Mouse (Mus musculus): ENCODE results near the gene Neu1. TPM values are rescaled to one million over a fixed set of nuclear protein-coding genes. Genes with fewer than 3 reads are reported as not detected.

Gene Neu1
- 18.1 and 33.6 TPM in 2 replicates for polyA plus RNA-seq (2011; ENCODE audit: insufficient read depth, insufficient read length, low replicate concordance, missing spikeins)

GRCm38 (mm10) chr17:34931061-34931734 is at the start of gene Neu1:
TSS of gene Neu1 (plus strand) at chr17:34931253.
- peak within 1 kb of the TSS; percentile 89 for H3K4me3 ChIP-seq (replicated peaks; ENCODE audit: control insufficient read depth, low read depth, low read length)
- TF ChIP-seq CTCF (IDR thresholded peaks at IDR 0.05; ENCODE audit: control insufficient read depth, insufficient read depth, low read length) (peak; percentile 65), POLR2A (IDR thresholded peaks at IDR 0.05; ENCODE audit: borderline replicate concordance, control insufficient read depth, low read depth, low read length) (peak; percentile 87)
- under 1% methylated on average over 38 of the region's 38 CpGs for WGBS
- H3K4me1 ChIP-seq (ENCODE audit: control insufficient read depth, insufficient read depth, low read length), result peaks cover 7% of the 10 kb centered on the region; the same call in 1 of the 2 replicates
- peak within 1 kb of the TSS; percentile 57 for H3K27ac ChIP-seq (ENCODE audit: control insufficient read depth, insufficient read depth, low read depth, low read length, poor library complexity)

DNA sequence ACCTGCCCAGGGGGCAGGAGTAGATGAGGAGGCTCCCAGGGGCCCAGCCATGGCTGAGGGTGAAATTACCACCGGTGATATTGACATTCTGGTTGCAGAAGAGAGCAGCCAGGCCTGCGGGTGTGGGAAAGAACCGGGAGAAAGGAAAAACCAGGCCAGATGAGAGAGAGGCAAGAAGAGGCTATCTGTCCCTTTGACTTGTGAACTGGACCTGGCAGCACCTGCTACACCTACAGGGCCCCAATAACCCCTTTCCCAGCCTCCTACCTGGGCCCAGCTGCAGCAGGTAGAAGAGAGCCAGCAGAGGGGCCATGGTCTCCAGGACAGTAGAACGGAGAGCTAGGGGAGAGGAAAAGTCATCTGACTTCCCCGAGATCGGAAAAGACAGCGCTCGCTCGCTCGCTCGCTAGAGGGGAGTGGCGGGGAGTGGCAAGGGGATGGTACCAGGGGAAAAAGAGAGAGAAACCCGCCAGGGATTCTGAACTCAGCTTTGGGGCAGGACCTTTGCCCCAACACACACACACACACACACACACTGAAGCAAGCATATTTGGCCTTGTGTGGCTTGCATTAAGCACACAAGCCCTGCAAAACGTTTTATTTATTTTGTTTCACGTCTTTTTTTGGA is 49.3 kb upstream of the Neu1 start, which contains the start of gene Gm20547:
Gm20547 (minus strand) TSS at position 360 of the 628 bp plus-strand sequence.
- Histone ChIP-seq H3K27ac (ENCODE audit: control insufficient read depth, insufficient read depth, low read depth, low read length, poor library complexity) (no peak within 1 kb of the TSS), H3K4me3 (replicated peaks; ENCODE audit: control insufficient read depth, low read depth, low read length) (no peak within 1 kb of the TSS), H3K4me1 (ENCODE audit: control insufficient read depth, insufficient read depth, low read length) (no peaks in the 10 kb centered on the region; the same call in 1 of the 2 replicates)
- WGBS, result 86% methylated on average over 15 of the region's 15 CpGs
- TF ChIP-seq POLR2A (IDR thresholded peaks at IDR 0.05; ENCODE audit: borderline replicate concordance, control insufficient read depth, low read depth, low read length) (no peak), CTCF (IDR thresholded peaks at IDR 0.05; ENCODE audit: control insufficient read depth, insufficient read depth, low read length) (no peak)

DNA sequence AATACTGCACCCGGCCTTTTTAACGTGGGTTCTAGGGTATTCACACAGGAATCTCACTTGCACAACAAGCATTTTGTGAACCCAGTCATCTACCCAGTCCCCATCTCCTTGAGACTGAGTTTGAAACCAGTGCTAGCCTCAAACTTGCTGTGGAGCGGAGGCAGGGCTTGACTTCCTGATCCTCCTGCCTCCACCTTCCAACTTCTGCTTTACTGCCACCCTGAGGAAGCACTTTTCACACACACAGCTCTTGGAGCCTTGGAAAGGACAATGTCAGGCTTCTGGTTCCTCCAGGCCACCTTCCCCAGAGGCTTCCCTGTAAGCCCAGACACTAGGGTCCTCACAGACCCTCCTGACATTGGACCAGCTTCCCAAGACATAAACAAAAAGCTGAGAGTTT is 47.7 kb upstream of the Neu1 start:
- Histone ChIP-seq H3K4me3 (replicated peaks; ENCODE audit: control insufficient read depth, low read depth, low read length) (no peak overlapping the region), H3K4me1 (ENCODE audit: control insufficient read depth, insufficient read depth, low read length) (peaks cover 2% of the 10 kb centered on the region), H3K27ac (ENCODE audit: control insufficient read depth, insufficient read depth, low read depth, low read length, poor library complexity) (no peak overlapping the region)
- 37% methylated on average over 3 of the region's 3 CpGs for WGBS
- no peak for TF ChIP-seq POLR2A (IDR thresholded peaks at IDR 0.05; ENCODE audit: borderline replicate concordance, control insufficient read depth, low read depth, low read length)

- Histone ChIP-seq H3K27ac (ENCODE audit: control insufficient read depth, insufficient read depth, low read depth, low read length, poor library complexity) (no peak overlapping the region), H3K4me1 (ENCODE audit: control insufficient read depth, insufficient read depth, low read length) (peaks cover 2% of the 10 kb centered on the region), H3K4me3 (replicated peaks; ENCODE audit: control insufficient read depth, low read depth, low read length) (no peak overlapping the region)
- TF ChIP-seq CTCF (IDR thresholded peaks at IDR 0.05; ENCODE audit: control insufficient read depth, insufficient read depth, low read length) (no peak), POLR2A (IDR thresholded peaks at IDR 0.05; ENCODE audit: borderline replicate concordance, control insufficient read depth, low read depth, low read length) (no peak)
- 70% methylated on average over 6 of the region's 6 CpGs for WGBS
Measured at GRCm38 (mm10) chr17:34884704-34885103, 46.3 kb upstream of the Neu1 start.

DNA sequence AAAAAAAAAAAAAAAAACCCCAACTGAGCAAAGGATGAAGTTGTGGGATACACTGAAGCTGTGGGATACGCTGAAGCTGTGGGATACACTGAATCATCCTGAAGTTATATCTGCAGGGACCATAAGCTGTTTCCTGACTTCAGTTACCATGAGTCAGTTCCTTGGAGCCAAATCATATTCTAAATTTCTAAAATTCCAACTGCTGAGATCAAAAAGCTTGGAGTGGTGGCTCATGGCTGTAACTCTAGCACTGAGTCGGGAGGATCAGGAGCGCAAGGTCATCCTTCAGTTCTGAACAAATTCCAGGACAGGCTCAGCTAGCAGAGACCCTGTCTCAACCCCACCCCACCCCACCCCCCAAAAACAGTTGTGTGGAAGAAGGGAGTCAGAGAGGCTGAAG is 45.4 kb upstream of the Neu1 start:
- no peak overlapping the region for H3K4me3 ChIP-seq (replicated peaks; ENCODE audit: control insufficient read depth, low read depth, low read length)
- TF ChIP-seq CTCF (IDR thresholded peaks at IDR 0.05; ENCODE audit: control insufficient read depth, insufficient read depth, low read length) (no peak), POLR2A (IDR thresholded peaks at IDR 0.05; ENCODE audit: borderline replicate concordance, control insufficient read depth, low read depth, low read length) (no peak)
- H3K4me1 ChIP-seq (ENCODE audit: control insufficient read depth, insufficient read depth, low read length), result peaks cover 2% of the 10 kb centered on the region
- WGBS, result 93% methylated on average over 3 of the region's 3 CpGs
- H3K27ac ChIP-seq (ENCODE audit: control insufficient read depth, insufficient read depth, low read depth, low read length, poor library complexity), result no peak overlapping the region

GRCm38 (mm10) chr17:34887942-34888341 is 43.1 kb upstream of the Neu1 start:
- H3K4me1 ChIP-seq (ENCODE audit: control insufficient read depth, insufficient read depth, low read length), result peaks cover 2% of the 10 kb centered on the region
- H3K27ac ChIP-seq (ENCODE audit: control insufficient read depth, insufficient read depth, low read depth, low read length, poor library complexity), result no peak overlapping the region
- 30% methylated on average over 5 of the region's 5 CpGs for WGBS
- TF ChIP-seq CTCF (IDR thresholded peaks at IDR 0.05; ENCODE audit: control insufficient read depth, insufficient read depth, low read length) (no peak), POLR2A (IDR thresholded peaks at IDR 0.05; ENCODE audit: borderline replicate concordance, control insufficient read depth, low read depth, low read length) (no peak)
- no peak overlapping the region for H3K4me3 ChIP-seq (replicated peaks; ENCODE audit: control insufficient read depth, low read depth, low read length)

- no peak overlapping the region for H3K27ac ChIP-seq (ENCODE audit: control insufficient read depth, insufficient read depth, low read depth, low read length, poor library complexity)
- H3K4me1 ChIP-seq (ENCODE audit: control insufficient read depth, insufficient read depth, low read length), result peaks cover 4% of the 10 kb centered on the region
- no peak overlapping the region for H3K4me3 ChIP-seq (replicated peaks; ENCODE audit: control insufficient read depth, low read depth, low read length)
- 89% methylated on average over 12 of the region's 12 CpGs for WGBS
- TF ChIP-seq POLR2A (IDR thresholded peaks at IDR 0.05; ENCODE audit: borderline replicate concordance, control insufficient read depth, low read depth, low read length) (no peak), CTCF (IDR thresholded peaks at IDR 0.05; ENCODE audit: control insufficient read depth, insufficient read depth, low read length) (no peak)
Measured at GRCm38 (mm10) chr17:34890074-34890743, 40.8 kb upstream of the Neu1 start.

- Histone ChIP-seq H3K27ac (ENCODE audit: control insufficient read depth, insufficient read depth, low read depth, low read length, poor library complexity) (no peak overlapping the region), H3K4me3 (replicated peaks; ENCODE audit: control insufficient read depth, low read depth, low read length) (no peak overlapping the region), H3K4me1 (ENCODE audit: control insufficient read depth, insufficient read depth, low read length) (peaks cover 7% of the 10 kb centered on the region)
- WGBS, result 95% methylated on average over 2 of the region's 2 CpGs
- TF ChIP-seq POLR2A (IDR thresholded peaks at IDR 0.05; ENCODE audit: borderline replicate concordance, control insufficient read depth, low read depth, low read length) (no peak), CTCF (IDR thresholded peaks at IDR 0.05; ENCODE audit: control insufficient read depth, insufficient read depth, low read length) (peak; percentile 33; the same call in 1 of the 2 replicates)
Measured at GRCm38 (mm10) chr17:34891377-34891776, 39.7 kb upstream of the Neu1 start.
